14 mouse cellular contexts compared by ENCODE assay signal in the genomic region with DNA sequence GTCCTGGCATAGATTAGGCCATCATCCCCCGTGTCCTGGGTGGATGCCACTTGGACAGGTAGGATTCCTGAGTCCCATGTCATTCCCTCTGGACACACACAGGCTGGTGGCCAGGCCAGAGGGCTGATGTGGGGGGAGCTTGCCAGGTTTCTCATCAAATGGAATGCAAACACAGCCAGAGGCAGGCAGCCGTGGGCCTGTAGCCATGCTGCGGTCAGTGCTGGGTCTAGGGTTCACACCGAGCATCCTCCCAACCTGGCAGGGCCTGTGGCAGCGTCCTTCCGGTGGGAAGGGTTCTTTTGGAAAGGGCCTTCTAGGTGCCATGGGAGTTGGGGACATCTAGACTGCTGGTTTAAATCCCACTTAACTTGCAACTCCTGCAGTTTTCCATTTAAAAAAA.
DNase-seq lines count a peak whose midpoint lies in the region; ATAC-seq lines count a peak whose summit lies in the region.
"Had no signal": no experiment of that assay in that cellular context is flagged by ENCODE, and none has a peak within 500 bp of the region (broad histone marks: within the 10 kb centered on the region; RNA-seq: fewer than 3 reads in every experiment).

No protein-coding gene starts in this region.

- intact Hi-C loops in heart, postnatal 25 days (cut with DNase I), result loop anchor here (5.0 kb wide), 1 partner anchor 81 kb away; a partner anchor contains a TSS

- WGBS in heart, embryonic 15.5 days, result 69% methylated on average over 6 of the region's 6 CpGs
- 63% methylated on average over 6 of the region's 6 CpGs for WGBS in lung, embryonic 15.5 days

- no peak overlapping the region for H3K4me2 ChIP-seq in heart, embryonic 15.5 days
- no peak overlapping the region for H3K4me2 ChIP-seq in lung, embryonic 15.5 days
- H3K4me2 ChIP-seq: embryonic facial prominence, embryonic 12.5 days had no signal

- H3K4me3 ChIP-seq in heart, embryonic 15.5 days, result no peak overlapping the region
- H3K4me3 ChIP-seq in lung, embryonic 15.5 days, result no peak overlapping the region
- H3K4me3 ChIP-seq: embryonic facial prominence, embryonic 12.5 days had no signal

- no peak for ATAC-seq in heart, embryonic 15.5 days (replicated peaks; ENCODE audit: insufficient number of reproducible peaks, insufficient read depth, low FRiP score, low read depth)
- no peak for ATAC-seq in lung, embryonic 15.5 days (ENCODE audit: borderline replicate concordance, extremely low read depth, low FRiP score, low TSS enrichment)
- ATAC-seq in megakaryocyte progenitor cell, adult 5-6 weeks (replicated peaks; ENCODE audit: poor library complexity), result no peak

- H3K36me3 ChIP-seq in heart, embryonic 15.5 days, result no peaks in the 10 kb centered on the region
- H3K36me3 ChIP-seq in lung, embryonic 15.5 days, result no peaks in the 10 kb centered on the region
- H3K36me3 ChIP-seq: embryonic facial prominence, embryonic 12.5 days had no signal

- H3K4me1 ChIP-seq in heart, embryonic 15.5 days (replicated peaks), result peaks cover 32% of the 10 kb centered on the region
- peaks cover 35% of the 10 kb centered on the region for H3K4me1 ChIP-seq in lung, embryonic 15.5 days
- H3K4me1 ChIP-seq: embryonic facial prominence, embryonic 12.5 days had no signal

- H3K27ac ChIP-seq in heart, embryonic 15.5 days, result peak overlapping the region; percentile 44; the same call in 1 of the 2 replicates
- peak overlapping the region; percentile 65 for H3K27ac ChIP-seq in lung, embryonic 15.5 days
- H3K27ac ChIP-seq: embryonic facial prominence, embryonic 12.5 days; liver, embryonic 14.5 days had no signal

- H3K27me3 ChIP-seq in heart, embryonic 15.5 days, result no peaks in the 10 kb centered on the region
- H3K27me3 ChIP-seq in lung, embryonic 15.5 days, result no peaks in the 10 kb centered on the region
- H3K27me3 ChIP-seq: embryonic facial prominence, embryonic 12.5 days had no signal

- DNase-seq in adrenal gland, adult 2 months, result peak; percentile 18
- no peak for DNase-seq in adrenal gland, postnatal 14 days
- no peak for DNase-seq in heart, postnatal 25 days (ENCODE audit: low spot score)
- DNase-seq in 3134 (ENCODE audit: extremely low read depth, insufficient read length, low spot score), result peak; percentile 89
- DNase-seq in left cerebral cortex, adult 11 months (ENCODE audit: low spot score), result no peak
- DNase-seq: cerebellum, adult 9-11 months; kidney, adult 11 months; right cerebral cortex, postnatal 25 days; thymus, postnatal 4 days had no signal

- no peaks in the 10 kb centered on the region for H3K9me3 ChIP-seq in heart, embryonic 15.5 days (replicated peaks)
- H3K9me3 ChIP-seq in lung, embryonic 15.5 days, result no peaks in the 10 kb centered on the region
- H3K9me3 ChIP-seq: embryonic facial prominence, embryonic 12.5 days had no signal

- H3K9ac ChIP-seq in heart, embryonic 15.5 days, result no peak overlapping the region
- H3K9ac ChIP-seq in lung, embryonic 15.5 days, result no peak overlapping the region
- H3K9ac ChIP-seq: embryonic facial prominence, embryonic 12.5 days; liver, embryonic 14.5 days had no signal

Comparison
In these comparisons a context has a peak if more than half of its experiments do, and no peak if none do; other contexts are left out.
1. DNase-seq: peak in adrenal gland, adult 2 months (single experiment) and 3134 (single experiment); none in adrenal gland, postnatal 14 days (single experiment), heart, postnatal 25 days (single experiment) and left cerebral cortex, adult 11 months (single experiment).